Mouse (Mus musculus) heart, postnatal 0 days (tissue): Measurements from ENCODE around the gene Akap8. TPM values are rescaled to one million over a fixed set of nuclear protein-coding genes. Genes with fewer than 3 reads are reported as not detected.

Source experiments
- ATAC-seq: fragments of 200-750 bp; cut with Nextera tagmentation; 2 replicates; pipeline ENCODE4 v1.8.0; 2017; ENCODE audit warnings: low read depth, moderate number of reproducible peaks, moderate library complexity; ENCODE audit not compliant: insufficient read depth
- DNase-seq: peaks from one replicate; pipeline ENCODE4 v3.0.0-alpha.2; 2016; ENCODE audit warnings: low spot score
- H3K27ac ChIP-seq: fragments of 300-500 bp; sonication (generic); 2 replicates; pipeline ENCODE4 v1.5.1; 2014; ENCODE audit warnings: low read depth, mild to moderate bottlenecking
- H3K27me3 ChIP-seq: fragments of 300-500 bp; sonication (generic); 2 replicates; pipeline ENCODE4 v1.6.1; 2014; ENCODE audit warnings: low read length, mixed read lengths; ENCODE audit not compliant: control insufficient read depth, insufficient read depth
- H3K36me3 ChIP-seq: fragments of 300-500 bp; sonication (generic); replicated peaks from 2 replicates; pipeline ENCODE4 v1.6.1; 2014; ENCODE audit warnings: low read length, mixed read lengths; ENCODE audit not compliant: control insufficient read depth, insufficient read depth
- H3K4me1 ChIP-seq: fragments of 300-500 bp; sonication (generic); 2 replicates; pipeline ENCODE4 v1.6.1; 2014; ENCODE audit warnings: antibody characterized with exemption; ENCODE audit not compliant: control insufficient read depth, insufficient read depth
- H3K4me2 ChIP-seq: fragments of 300-500 bp; sonication (generic); 2 replicates; pipeline ENCODE4 v1.6.1; 2014; ENCODE audit warnings: low read depth, mild to moderate bottlenecking, low read length, moderate library complexity
- H3K4me3 ChIP-seq: fragments of 300-500 bp; sonication (generic); 2 replicates; pipeline ENCODE4 v1.5.1; 2014; ENCODE audit warnings: low read depth, low read length
- H3K9ac ChIP-seq: fragments of 300-500 bp; sonication (generic); replicated peaks from 2 replicates; pipeline ENCODE4 v1.6.1; 2014; ENCODE audit warnings: low read depth, low read length, mixed read lengths
- H3K9me3 ChIP-seq: fragments of 300-500 bp; sonication (generic); replicated peaks from 2 replicates; pipeline ENCODE4 v1.6.1; 2016; ENCODE audit warnings: low read length; ENCODE audit not compliant: control insufficient read depth
- CTCF ChIP-seq: IDR thresholded peaks from 2 replicates; pipeline ENCODE4 v1.5.1; 2016; ENCODE audit warnings: antibody characterized with exemption, control low read depth, low read depth
- EP300 ChIP-seq: IDR thresholded peaks from 2 replicates; pipeline ENCODE4 v1.6.1; 2016; ENCODE audit warnings: antibody characterized with exemption, low read depth
- WGBS: fragments of 180-500 bp; shearing (Covaris S2); extraction: QIAGEN DNeasy Blood & Tissue Kit; methylation state at CpG from one replicate; pipeline ENCODE4 v1.1.7; 2014; 5-methylcytosine and 5-hydroxymethylcytosine counted together
- polyA plus RNA-seq: library from polyadenylated mRNA; unstranded; fragments of >200 nt; fragmentation: Nextera tagmentation; extraction: Ambion mirVana; gene quantifications from 2 replicates; pipeline ENCODE4 v1.2.1, GENCODE M21; 2015
- total RNA-seq: library from RNA; depleted of rRNA; stranded (reverse); fragments of >200 nt; gene quantifications from 2 replicates; pipeline ENCODE4 v1.2.3, GENCODE M21; 2014; ENCODE audit warnings: low replicate concordance

The Akap8 gene
- total and polyA plus RNA-seq, 2 experiments from 2014 or later = 40.2 to 110 TPM

- WGBS = 66% methylated on average over 31 of the region's 31 CpGs
- Histone ChIP-seq H3K4me2 (no peak overlapping the region), H3K4me1 (no peaks in the 10 kb centered on the region), H3K4me3 (no peak overlapping the region), H3K9me3 (no peaks in the 10 kb centered on the region), H3K27ac (no peak overlapping the region), H3K9ac (no peak overlapping the region), H3K27me3 (no peaks in the 10 kb centered on the region), H3K36me3 (peaks cover 81% of the 10 kb centered on the region)
- peak; percentile 30; the same call in 1 of the 2 replicates for ATAC-seq
- TF ChIP-seq CTCF (no peak), EP300 (no peak)
- no peak for DNase-seq
These were observed 12.8 kb upstream of the Akap8 start for GRCm38 (mm10) chr17:32333675-32334303.

GRCm38 (mm10) chr17:32327501-32327900 lies 6.5 kb upstream of the Akap8 start:
- TF ChIP-seq EP300 (no peak), CTCF (no peak)
- DNase-seq (no peak), ATAC-seq (no peak)
- Histone ChIP-seq H3K27ac (no peak overlapping the region), H3K4me1 (peaks cover under 1% of the 10 kb centered on the region; the same call in 1 of the 2 replicates), H3K27me3 (no peaks in the 10 kb centered on the region), H3K9ac (no peak overlapping the region), H3K36me3 (peaks cover 64% of the 10 kb centered on the region), H3K4me2 (no peak overlapping the region), H3K4me3 (no peak overlapping the region), H3K9me3 (no peaks in the 10 kb centered on the region)

GRCm38 (mm10) chr17:32322809-32323208 lies 1.8 kb upstream of the Akap8 start:
- peaks cover 44% of the 10 kb centered on the region for H3K36me3 ChIP-seq
- H3K27ac ChIP-seq = no peak overlapping the region; the same call in 1 of the 2 replicates
- 86% methylated on average over 1 of the region's 1 CpGs for WGBS
- no peak overlapping the region for H3K4me2 ChIP-seq
- H3K9me3 ChIP-seq = no peaks in the 10 kb centered on the region
- no peak for DNase-seq
- no peak overlapping the region for H3K4me3 ChIP-seq
- no peaks in the 10 kb centered on the region for H3K27me3 ChIP-seq
- peaks cover 20% of the 10 kb centered on the region for H3K4me1 ChIP-seq
- ATAC-seq = no peak
- no peak overlapping the region for H3K9ac ChIP-seq
- no peak for TF ChIP-seq CTCF
- no peak for TF ChIP-seq EP300

- Histone ChIP-seq H3K27ac (peak overlapping the region; percentile 95), H3K36me3 (peaks cover 45% of the 10 kb centered on the region), H3K27me3 (no peaks in the 10 kb centered on the region), H3K4me2 (peak overlapping the region; percentile 92), H3K9ac (peak overlapping the region; percentile 68), H3K4me3 (peak overlapping the region; percentile 78), H3K9me3 (no peaks in the 10 kb centered on the region), H3K4me1 (peaks cover 20% of the 10 kb centered on the region)
- no peak for TF ChIP-seq CTCF
- no peak for TF ChIP-seq EP300
- ATAC-seq (no peak), DNase-seq (no peak)
- WGBS = 11% methylated on average over 6 of the region's 6 CpGs
These were observed 798 bp upstream of the Akap8 start for GRCm38 (mm10) chr17:32321836-32322235.

- H3K36me3 ChIP-seq = peaks cover 45% of the 10 kb centered on the region
- no peaks in the 10 kb centered on the region for H3K27me3 ChIP-seq
- no peaks in the 10 kb centered on the region for H3K9me3 ChIP-seq
- peak overlapping the region; percentile 92 for H3K4me2 ChIP-seq
- TF ChIP-seq CTCF (no peak), EP300 (0 out of 2 replicates have a peak, but pooled peaks have one; percentile 10)
- peak; percentile 59 for ATAC-seq
- H3K4me3 ChIP-seq = peak overlapping the region; percentile 78
- no peak for DNase-seq
- H3K4me1 ChIP-seq = peaks cover 20% of the 10 kb centered on the region
- WGBS = 0% methylated on average over 22 of the region's 23 CpGs
- peak overlapping the region; percentile 68 for H3K9ac ChIP-seq
- H3K27ac ChIP-seq = peak overlapping the region; percentile 95
These were observed 324 bp upstream of the Akap8 start for GRCm38 (mm10) chr17:32321390-32321734.

- peak overlapping the region; percentile 78 for H3K4me3 ChIP-seq
- under 1% methylated on average over 7 of the region's 7 CpGs for WGBS
- no peaks in the 10 kb centered on the region for H3K27me3 ChIP-seq
- DNase-seq = no peak
- peak overlapping the region; percentile 95 for H3K27ac ChIP-seq
- H3K4me2 ChIP-seq = peak overlapping the region; percentile 92
- peaks cover 20% of the 10 kb centered on the region for H3K4me1 ChIP-seq
- TF ChIP-seq EP300 (no peak), CTCF (no peak)
- peak overlapping the region; percentile 66 for H3K9ac ChIP-seq
- peaks cover 45% of the 10 kb centered on the region for H3K36me3 ChIP-seq
- H3K9me3 ChIP-seq = no peaks in the 10 kb centered on the region
- ATAC-seq = no peak
These were observed 1.1 kb downstream of the Akap8 start for GRCm38 (mm10) chr17:32319950-32320349.
